ENCODE assay signal across 24 mouse cellular contexts in genomic region chr1:135812205-135812604, GRCm38 (mm10). TPM values are rescaled to one million over a fixed set of nuclear protein-coding genes. Genes with fewer than 3 reads are reported as not detected.
DNase-seq lines count a peak whose midpoint lies in the region; ATAC-seq and TF ChIP-seq lines count a peak whose summit lies in the region.
"Had no signal": no experiment of that assay in that cellular context is flagged by ENCODE, and none has a peak within 500 bp of the region (broad histone marks: within the 10 kb centered on the region; RNA-seq: fewer than 3 reads in every experiment).

No protein-coding gene starts in this region.

- TF ChIP-seq EP300 in heart, postnatal 0 days (IDR thresholded peaks at IDR 0.05; ENCODE audit: low read depth) = 0 out of 2 replicates have a peak, but pooled peaks have one; percentile 28
- no peak for TF ChIP-seq EP300 in heart, adult 2 months (IDR thresholded peaks at IDR 0.05; ENCODE audit: insufficient read depth, low read depth, low read length)

- H3K9ac ChIP-seq in heart, embryonic 11.5 days (ENCODE audit: low read depth, low read length) = no peak overlapping the region
- no peak overlapping the region for H3K9ac ChIP-seq in heart, postnatal 0 days (replicated peaks; ENCODE audit: low read depth, low read length)
- H3K9ac ChIP-seq in heart, adult 2 months (ENCODE audit: low read depth, low read length) = no peak overlapping the region
- no peak overlapping the region for H3K9ac ChIP-seq in intestine, embryonic 14.5 days (ENCODE audit: low read length)
- H3K9ac ChIP-seq: forebrain, postnatal 0 days; hindbrain, embryonic 15.5 days; limb, embryonic 12.5 days; liver, embryonic 12.5 days; midbrain, embryonic 12.5 days had no signal

- H3K27me3 ChIP-seq in heart, embryonic 11.5 days (ENCODE audit: control insufficient read depth, insufficient read depth, low read length) = no peaks in the 10 kb centered on the region
- 0 out of 2 replicates have a peak, but pooled peaks cover 5% of the 10 kb centered on the region for H3K27me3 ChIP-seq in heart, postnatal 0 days (ENCODE audit: control insufficient read depth, insufficient read depth, low read length)
- no peaks in the 10 kb centered on the region for H3K27me3 ChIP-seq in heart, adult 2 months (ENCODE audit: control insufficient read depth, insufficient read depth, low read length)
- 0 out of 2 replicates have a peak, but pooled peaks cover 3% of the 10 kb centered on the region for H3K27me3 ChIP-seq in intestine, embryonic 14.5 days (replicated peaks; ENCODE audit: control insufficient read depth, insufficient read depth, low read length)
- no peaks in the 10 kb centered on the region for H3K27me3 ChIP-seq in small intestine, adult 2 months (ENCODE audit: control insufficient read depth, insufficient read depth, low read length)

- no peak overlapping the region; the same call in 1 of the 2 replicates for H3K4me2 ChIP-seq in heart, embryonic 11.5 days
- no peak overlapping the region for H3K4me2 ChIP-seq in heart, postnatal 0 days (ENCODE audit: low read depth, low read length)
- no peak overlapping the region for H3K4me2 ChIP-seq in intestine, embryonic 14.5 days (ENCODE audit: low read length)
- H3K4me2 ChIP-seq: hindbrain, embryonic 15.5 days; limb, embryonic 12.5 days; liver, embryonic 12.5 days; midbrain, embryonic 12.5 days had no signal

- no peak for TF ChIP-seq POLR2A in heart, adult 2 months (IDR thresholded peaks at IDR 0.05; ENCODE audit: insufficient read depth, low read depth, low read length)
- no peak for TF ChIP-seq POLR2A in small intestine, adult 2 months (IDR thresholded peaks at IDR 0.05; ENCODE audit: low read depth, low read length)

- ATAC-seq in heart, embryonic 11.5 days (replicated peaks; ENCODE audit: insufficient number of reproducible peaks, low FRiP score, low TSS enrichment) = no peak
- peak; percentile 20 for ATAC-seq in heart, postnatal 0 days (ENCODE audit: insufficient read depth, low read depth)
- no peak for ATAC-seq in intestine, embryonic 14.5 days (replicated peaks; ENCODE audit: low FRiP score, low TSS enrichment, low read depth)
- ATAC-seq: CD4-positive, CD25-positive, alpha-beta regulatory T cell, adult 4 months; forebrain, postnatal 0 days; liver, embryonic 12.5 days had no signal

- no peak for TF ChIP-seq CTCF in heart, postnatal 0 days (IDR thresholded peaks at IDR 0.05; ENCODE audit: low read depth)
- TF ChIP-seq CTCF in heart, adult 2 months (IDR thresholded peaks at IDR 0.05) = no peak
- no peak for TF ChIP-seq CTCF in small intestine, adult 2 months (IDR thresholded peaks at IDR 0.05; ENCODE audit: extremely low read depth, insufficient read length, insufficient replicate concordance, low read depth, low read length)

- peak overlapping the region; percentile 78 for H3K27ac ChIP-seq in heart, embryonic 11.5 days (ENCODE audit: low read depth, low read length)
- H3K27ac ChIP-seq in heart, postnatal 0 days (ENCODE audit: low read depth) = peak overlapping the region; percentile 87
- no peak overlapping the region for H3K27ac ChIP-seq in heart, adult 2 months
- peak overlapping the region; percentile 47; the same call in 1 of the 2 replicates for H3K27ac ChIP-seq in intestine, embryonic 14.5 days (ENCODE audit: low read depth)
- H3K27ac ChIP-seq in small intestine, adult 2 months (ENCODE audit: insufficient read depth, low read depth, low read length) = peak overlapping the region; percentile 99
- H3K27ac ChIP-seq: hindbrain, embryonic 15.5 days; limb, embryonic 12.5 days; liver, embryonic 12.5 days; midbrain, embryonic 12.5 days had no signal

- H3K4me3 ChIP-seq in heart, embryonic 11.5 days (ENCODE audit: low read depth, low read length) = no peak overlapping the region
- H3K4me3 ChIP-seq in heart, postnatal 0 days (ENCODE audit: low read depth, low read length) = no peak overlapping the region
- no peak overlapping the region for H3K4me3 ChIP-seq in heart, adult 2 months
- no peak overlapping the region for H3K4me3 ChIP-seq in intestine, embryonic 14.5 days (ENCODE audit: low read depth, low read length)
- no peak overlapping the region for H3K4me3 ChIP-seq in small intestine, adult 2 months (ENCODE audit: low read depth, low read length)
- H3K4me3 ChIP-seq: hindbrain, embryonic 15.5 days; limb, embryonic 12.5 days; liver, embryonic 12.5 days; midbrain, embryonic 12.5 days had no signal

- no peak for DNase-seq in heart, postnatal 14 days
- DNase-seq in heart, postnatal 0 days (ENCODE audit: low spot score) = no peak
- DNase-seq in heart, adult 2 months = no peak
- no peak for DNase-seq in intestine, embryonic 14.5 days (ENCODE audit: low spot score)
- DNase-seq in cerebellum, postnatal 4 days (ENCODE audit: low spot score in 2 of 2) = no peak
- no peak for DNase-seq in adrenal gland, postnatal 4 days (ENCODE audit: low spot score in 2 of 2)
- DNase-seq: adrenal gland, postnatal 14 days; cerebellum, adult 8-10 months; cerebellum, postnatal 36 days; forebrain, postnatal 0 days; gastrocnemius, postnatal 25 days; kidney, postnatal 10 days; layer of hippocampus, postnatal 36 days; lung, adult 18-20 months; thymus, postnatal 25 days had no signal

- H3K79me2 ChIP-seq in heart, adult 2 months (replicated peaks; ENCODE audit: control insufficient read depth, insufficient read depth, low read length) = no peaks in the 10 kb centered on the region

- intact Hi-C loops in heart, postnatal 14 days (cut with DNase I) = no loop called here
- intact Hi-C loops in heart, adult 2 months (cut with DNase I) = loop anchor here (2.0 to 5.0 kb wide), 2 partner anchors 17 to 130 kb away; no protein-coding TSS in a partner anchor

- WGBS in heart, embryonic 11.5 days (ENCODE audit: insufficient replicate concordance) = 58% methylated on average over 3 of the region's 3 CpGs
- 25% methylated on average over 3 of the region's 3 CpGs for WGBS in heart, postnatal 0 days
- WGBS in heart, adult 2 months = 55% methylated on average over 3 of the region's 3 CpGs
- 75% methylated on average over 3 of the region's 3 CpGs for WGBS in intestine, embryonic 14.5 days
- WGBS in small intestine, adult 2 months = 24% methylated on average over 3 of the region's 3 CpGs

- H3K9me3 ChIP-seq in heart, embryonic 11.5 days (replicated peaks; ENCODE audit: control insufficient read depth, low read length) = no peaks in the 10 kb centered on the region
- H3K9me3 ChIP-seq in heart, postnatal 0 days (replicated peaks; ENCODE audit: control insufficient read depth, low read length) = no peaks in the 10 kb centered on the region
- H3K9me3 ChIP-seq in intestine, embryonic 14.5 days (ENCODE audit: control insufficient read depth, low read length) = no peaks in the 10 kb centered on the region
- H3K9me3 ChIP-seq: hindbrain, embryonic 15.5 days; limb, embryonic 12.5 days; liver, embryonic 12.5 days; midbrain, embryonic 12.5 days had no signal

- H3K4me1 ChIP-seq in heart, embryonic 11.5 days (ENCODE audit: control insufficient read depth, insufficient read depth, low read length) = peaks cover 27% of the 10 kb centered on the region
- peaks cover 21% of the 10 kb centered on the region for H3K4me1 ChIP-seq in heart, postnatal 0 days (ENCODE audit: control insufficient read depth, insufficient read depth)
- no peaks in the 10 kb centered on the region; the same call in 1 of the 2 replicates for H3K4me1 ChIP-seq in heart, adult 2 months (ENCODE audit: control insufficient read depth, insufficient read depth, low read length)
- H3K4me1 ChIP-seq in intestine, embryonic 14.5 days (replicated peaks; ENCODE audit: control insufficient read depth, insufficient read depth, low read length) = peaks cover 10% of the 10 kb centered on the region; the same call in 1 of the 2 replicates
- H3K4me1 ChIP-seq in small intestine, adult 2 months (ENCODE audit: control insufficient read depth, insufficient read depth, insufficient read length, low read length) = peaks cover 68% of the 10 kb centered on the region
- H3K4me1 ChIP-seq: midbrain, embryonic 12.5 days had no signal

- peaks cover 9% of the 10 kb centered on the region; the same call in 1 of the 2 replicates for H3K36me3 ChIP-seq in heart, embryonic 11.5 days (ENCODE audit: control insufficient read depth, insufficient read depth, low read length)
- peaks cover 34% of the 10 kb centered on the region for H3K36me3 ChIP-seq in heart, postnatal 0 days (replicated peaks; ENCODE audit: control insufficient read depth, insufficient read depth, low read length)
- no peaks in the 10 kb centered on the region for H3K36me3 ChIP-seq in heart, adult 2 months (ENCODE audit: control insufficient read depth, insufficient read depth, low read length)
- no peaks in the 10 kb centered on the region for H3K36me3 ChIP-seq in intestine, embryonic 14.5 days (ENCODE audit: control insufficient read depth, insufficient read depth, low read length)
- no peaks in the 10 kb centered on the region for H3K36me3 ChIP-seq in small intestine, adult 2 months (ENCODE audit: control insufficient read depth, insufficient read depth, low read length)
- H3K36me3 ChIP-seq: hindbrain, embryonic 15.5 days; limb, embryonic 12.5 days; liver, embryonic 12.5 days; midbrain, embryonic 12.5 days had no signal

RNA-seq across cellular contexts. Expression of gene Lad1, which starts 6.2 kb away (rescaled TPM):
- polyA plus RNA-seq in heart, embryonic 11.5 days (2014; fragmentation: Nextera tagmentation; extraction: Ambion mirVana) = 2.3 and 3.1 TPM in 2 replicates
- total RNA-seq in heart, postnatal 14 days (2021) = 1 to 10 TPM; 4.9 to 6.0 TPM
- 4.4 and 32.9 TPM in 2 replicates for total RNA-seq in heart, postnatal 0 days (2014; rRNA removed; ENCODE audit: low replicate concordance)
- polyA plus RNA-seq in heart, postnatal 0 days (2015; fragmentation: Nextera tagmentation; extraction: Ambion mirVana) = 9.1 and 11.1 TPM in 2 replicates
- 1 to 10 TPM; 7.2 to 7.3 TPM for total RNA-seq in heart, adult 2 months (2021)
- polyA plus RNA-seq in heart, adult 2 months (2012; rRNA removed) = 13.2 and 16.2 TPM in 2 replicates
- polyA plus RNA-seq in intestine, embryonic 14.5 days (2014; fragmentation: Nextera tagmentation; extraction: Ambion mirVana) = 92.9 and 105 TPM in 2 replicates
- polyA plus RNA-seq in small intestine, adult 2 months (2012; rRNA removed) = 128 and 314 TPM in 2 replicates
- total RNA-seq in adrenal gland, postnatal 4 days (2021) = 1 to 10 TPM in 1 of 2 experiments, under 1 TPM in 1; 0.25 to 5.5 TPM
- total RNA-seq: adrenal gland, postnatal 14 days; gastrocnemius, postnatal 25 days; megakaryocyte, adult 5-6 weeks had no signal

RNA-seq across cellular contexts. Expression of gene Tnnt2, which starts 23.9 kb away (rescaled TPM):
- 3,916 and 3,947 TPM in 2 replicates for polyA plus RNA-seq in heart, embryonic 11.5 days (2014; fragmentation: Nextera tagmentation; extraction: Ambion mirVana)
- total RNA-seq in heart, postnatal 14 days (2021) = 1,000 to 10,000 TPM; 7,950 to 8,027 TPM
- 1,865 and 1,929 TPM in 2 replicates for total RNA-seq in heart, postnatal 0 days (2014; rRNA removed; ENCODE audit: low replicate concordance)
- polyA plus RNA-seq in heart, postnatal 0 days (2015; fragmentation: Nextera tagmentation; extraction: Ambion mirVana) = 13,184 and 14,025 TPM in 2 replicates
- total RNA-seq in heart, adult 2 months (2021) = 1,000 to 10,000 TPM; 8,290 to 9,301 TPM
- polyA plus RNA-seq in heart, adult 2 months (2012; rRNA removed) = 3,392 and 4,661 TPM in 2 replicates
- 11.1 and 13.2 TPM in 2 replicates for polyA plus RNA-seq in intestine, embryonic 14.5 days (2014; fragmentation: Nextera tagmentation; extraction: Ambion mirVana)
- polyA plus RNA-seq in small intestine, adult 2 months (2012; rRNA removed) = 0.56 TPM in 2 replicates
- 1 to 10 TPM; 2.4 to 4.2 TPM for total RNA-seq in adrenal gland, postnatal 4 days (2021)
- total RNA-seq: megakaryocyte, adult 5-6 weeks had no signal
- polyA plus RNA-seq: forebrain, embryonic 11.5 days had no signal

RNA-seq across cellular contexts. Expression of gene Tnni1, which starts 33.0 kb away (rescaled TPM):
- polyA plus RNA-seq in heart, embryonic 11.5 days (2014; fragmentation: Nextera tagmentation; extraction: Ambion mirVana) = 3,442 and 3,640 TPM in 2 replicates
- 10 to 100 TPM; 18.6 to 29.4 TPM for total RNA-seq in heart, postnatal 14 days (2021)
- total RNA-seq in heart, postnatal 0 days (2014; rRNA removed; ENCODE audit: low replicate concordance) = 4,186 and 4,592 TPM in 2 replicates
- 4,392 and 4,399 TPM in 2 replicates for polyA plus RNA-seq in heart, postnatal 0 days (2015; fragmentation: Nextera tagmentation; extraction: Ambion mirVana)
- total RNA-seq in heart, adult 2 months (2021) = 1 to 10 TPM in 1 of 2 experiments, under 1 TPM in 1; 0.84 to 1.1 TPM
- polyA plus RNA-seq in heart, adult 2 months (2012; rRNA removed) = 1.3 and 2.5 TPM in 2 replicates
- 5.8 and 6.4 TPM in 2 replicates for polyA plus RNA-seq in intestine, embryonic 14.5 days (2014; fragmentation: Nextera tagmentation; extraction: Ambion mirVana)
- 0.42 and 5.0 TPM in 2 replicates for polyA plus RNA-seq in small intestine, adult 2 months (2012; rRNA removed)
- 10 to 100 TPM in 1 of 2 experiments, 1 to 10 TPM in 1; 4.4 to 13.1 TPM for total RNA-seq in adrenal gland, postnatal 4 days (2021)
- total RNA-seq: adrenal gland, postnatal 14 days had no signal
- polyA plus RNA-seq: CD4-positive, CD25-positive, alpha-beta regulatory T cell, adult 4 months had no signal

RNA-seq across cellular contexts. Expression of gene Phlda3, which starts 46.3 kb away (rescaled TPM):
- polyA plus RNA-seq in heart, embryonic 11.5 days (2014; fragmentation: Nextera tagmentation; extraction: Ambion mirVana) = 61.5 and 68.1 TPM in 2 replicates
- 10 to 100 TPM; 17.2 to 18.4 TPM for total RNA-seq in heart, postnatal 14 days (2021)
- total RNA-seq in heart, postnatal 0 days (2014; rRNA removed; ENCODE audit: low replicate concordance) = 87.5 and 130 TPM in 2 replicates
- 65.5 and 67.2 TPM in 2 replicates for polyA plus RNA-seq in heart, postnatal 0 days (2015; fragmentation: Nextera tagmentation; extraction: Ambion mirVana)
- 10 to 100 TPM in 1 of 2 experiments, 1 to 10 TPM in 1; 8.4 to 11.5 TPM for total RNA-seq in heart, adult 2 months (2021)
- 23.3 and 36.8 TPM in 2 replicates for polyA plus RNA-seq in heart, adult 2 months (2012; rRNA removed)
- 56.0 and 58.2 TPM in 2 replicates for polyA plus RNA-seq in intestine, embryonic 14.5 days (2014; fragmentation: Nextera tagmentation; extraction: Ambion mirVana)
- polyA plus RNA-seq in small intestine, adult 2 months (2012; rRNA removed) = 8.7 and 10.5 TPM in 2 replicates
- 10 to 100 TPM; 25.1 to 33.6 TPM for total RNA-seq in adrenal gland, postnatal 4 days (2021)

Comparison
In these comparisons a context has a peak if more than half of its experiments do, and no peak if none do; other contexts are left out.
1. RNA of gene Tnni1, which starts 33.0 kb away (polyA plus RNA-seq): 4,392 to 4,399 TPM in heart, postnatal 0 days and 3,442 to 3,640 TPM in heart, embryonic 11.5 days; 5.8 to 6.4 TPM in intestine, embryonic 14.5 days, 1.3 to 2.5 TPM in heart, adult 2 months and 0.42 to 5.0 TPM in small intestine, adult 2 months; every median in the first group is over 100 times any median in the second.
2. RNA of gene Tnnt2, which starts 23.9 kb away (polyA plus RNA-seq): 13,184 to 14,025 TPM in heart, postnatal 0 days, 3,916 to 3,947 TPM in heart, embryonic 11.5 days and 3,392 to 4,661 TPM in heart, adult 2 months; 11.1 to 13.2 TPM in intestine, embryonic 14.5 days and 0.56 TPM in small intestine, adult 2 months; every median in the first group is over 100 times any median in the second.